Mouse (Mus musculus): Measurements from ENCODE around the gene Intu.

The Intu gene

DNA sequence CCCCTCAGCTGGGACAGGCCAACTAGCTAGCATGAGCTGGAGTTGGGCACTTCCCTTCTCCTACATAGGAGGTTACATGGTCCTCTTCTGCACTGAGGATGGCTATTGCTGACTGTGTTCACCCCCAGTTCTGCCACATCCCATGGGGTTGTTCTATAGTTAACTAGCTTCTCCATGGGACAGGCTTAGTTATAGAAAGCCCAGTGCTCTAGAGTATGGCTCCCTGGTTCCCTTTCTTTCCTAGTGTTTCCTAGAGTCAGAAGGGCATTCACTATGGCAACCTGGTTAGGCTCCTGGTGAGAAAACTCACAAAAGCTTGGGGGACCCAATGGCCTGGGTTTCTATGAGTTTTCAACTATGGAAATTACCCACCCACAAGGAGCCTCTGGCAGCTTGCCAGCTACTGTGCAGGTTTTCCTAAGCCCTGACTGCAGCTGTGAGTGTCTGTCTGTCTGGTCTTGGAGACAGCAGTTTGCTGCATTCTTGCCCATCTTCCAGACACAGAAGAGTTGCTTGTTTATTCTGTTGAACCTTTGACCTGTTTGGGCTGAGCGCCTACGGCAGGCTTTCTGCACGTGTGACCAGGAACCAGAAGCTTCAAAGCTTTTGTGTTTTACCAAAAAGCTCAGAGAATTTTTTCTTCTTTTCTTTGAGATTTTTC, 154.9 kb downstream of the Intu start:
- peak; percentile 12 to 43 for DNase-seq

DNA sequence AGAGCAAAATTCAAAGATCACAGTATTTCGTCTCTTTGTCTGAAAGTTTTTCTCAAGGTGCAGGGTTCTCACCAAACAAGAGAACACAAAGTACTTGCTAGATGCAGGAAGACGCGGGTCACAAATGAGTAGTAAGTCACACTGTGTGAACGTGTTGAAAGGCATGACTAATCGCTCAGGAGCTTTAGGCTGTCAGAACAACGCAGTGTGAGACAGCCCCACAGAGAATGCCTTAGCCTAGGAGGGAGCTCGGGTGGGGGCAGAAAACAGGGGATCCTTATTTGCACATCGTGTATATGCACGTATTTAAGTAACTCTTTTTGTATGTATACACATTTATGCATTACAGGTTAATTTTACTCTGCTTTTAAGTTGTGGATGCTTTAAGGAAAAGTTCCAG, 155.8 kb downstream of the Intu start:
- no peak for DNase-seq

DNA sequence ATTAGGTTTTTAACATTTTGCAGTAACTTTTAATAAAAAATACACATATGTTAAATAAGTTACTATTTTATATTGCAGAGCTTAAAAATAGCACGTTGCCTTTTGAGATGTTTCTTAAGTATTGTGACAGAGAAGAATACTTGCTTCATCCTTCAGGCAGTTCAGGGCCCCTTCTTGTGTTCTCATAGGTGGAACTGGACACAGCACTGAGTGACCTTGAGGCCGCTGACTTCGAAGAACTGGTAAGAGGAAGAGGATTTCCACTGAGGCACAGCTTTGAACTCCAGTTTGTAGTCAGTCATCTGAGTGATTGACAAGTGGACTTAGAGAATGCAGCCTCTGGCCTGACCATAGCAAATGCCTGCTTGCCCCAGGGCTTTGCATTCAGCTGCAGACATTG, 156.5 kb downstream of the Intu start:
- DNase-seq, result no peak

DNA sequence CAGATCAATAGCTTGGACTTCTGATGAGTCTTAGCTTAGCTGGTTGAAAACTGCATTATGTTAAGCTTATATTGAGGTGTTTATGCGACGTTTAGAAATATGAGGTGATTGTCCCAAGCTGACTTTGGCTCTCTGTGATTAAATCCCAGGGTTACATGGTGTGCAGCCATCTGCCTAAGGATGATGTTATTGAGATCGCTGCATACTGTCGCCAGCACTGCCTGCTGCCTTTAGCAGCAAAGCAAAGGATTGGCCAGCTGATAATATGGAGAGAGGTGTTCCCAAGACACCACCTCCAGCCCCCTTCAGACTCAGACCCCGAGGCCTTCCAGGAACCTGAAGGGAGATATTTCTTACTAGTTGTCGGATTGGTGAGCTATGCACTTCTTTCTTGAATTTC, 160.5 kb downstream of the Intu start:
- DNase-seq, result no peak

DNA sequence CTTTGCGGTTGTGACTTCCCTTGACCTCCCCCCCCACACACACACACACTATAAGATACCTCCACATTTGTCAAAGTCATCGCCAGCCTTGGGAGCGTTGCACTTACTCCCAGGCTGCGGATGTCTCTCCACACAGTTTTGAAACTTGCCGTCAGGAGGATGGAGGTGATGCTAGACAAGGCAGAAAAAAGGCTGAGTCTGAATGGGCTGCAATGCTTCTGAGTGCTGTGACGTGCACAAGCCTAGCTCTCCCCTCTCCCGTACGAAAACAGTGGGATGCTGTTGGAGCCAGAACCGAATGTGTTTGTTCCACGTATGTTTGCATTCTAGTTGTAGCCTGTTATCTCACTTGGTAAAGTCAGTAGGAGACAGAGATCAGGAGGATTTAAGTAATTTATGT, 162.3 kb downstream of the Intu start:
- no peak for DNase-seq

DNA sequence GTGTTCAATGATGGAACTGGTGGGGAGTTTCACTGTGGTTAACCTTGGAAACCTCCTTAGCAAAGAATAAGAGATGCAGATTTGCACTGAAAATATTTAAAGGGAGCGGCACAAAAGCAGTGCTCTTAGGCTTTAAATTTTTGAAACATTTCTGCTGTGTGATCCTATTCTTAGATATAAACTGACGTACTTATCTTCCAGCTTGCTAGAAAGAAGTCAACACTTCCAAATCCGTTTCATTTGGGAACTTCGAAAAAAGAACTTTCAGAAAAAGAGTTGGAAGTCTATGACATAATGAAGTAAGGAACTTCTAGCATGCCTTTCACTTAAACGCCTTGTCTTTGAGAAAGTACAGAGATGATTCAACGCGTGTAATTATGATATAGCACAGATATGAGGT, 162.9 kb downstream of the Intu start:
- no peak for DNase-seq

DNA sequence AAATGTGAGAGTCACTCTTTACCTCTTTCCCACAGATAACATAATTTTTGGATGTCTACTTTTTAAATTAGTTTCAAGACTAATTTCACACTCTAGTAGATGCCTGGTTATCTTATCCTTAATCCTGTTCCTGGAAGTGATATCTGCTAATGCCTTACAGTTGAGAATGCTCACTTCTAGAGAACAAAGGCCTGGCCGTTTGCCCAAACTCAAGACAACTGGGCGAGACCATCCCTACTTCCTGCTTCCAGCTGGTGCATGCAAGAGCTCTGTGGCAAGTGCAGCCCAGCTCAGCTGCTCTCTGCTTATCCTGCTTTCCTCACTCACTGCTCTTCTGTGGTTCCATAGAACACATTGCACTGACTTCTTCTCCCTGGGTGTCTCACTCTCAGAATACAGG, 163.4 kb downstream of the Intu start:
- peak; percentile 16 to 42 for DNase-seq

DNA sequence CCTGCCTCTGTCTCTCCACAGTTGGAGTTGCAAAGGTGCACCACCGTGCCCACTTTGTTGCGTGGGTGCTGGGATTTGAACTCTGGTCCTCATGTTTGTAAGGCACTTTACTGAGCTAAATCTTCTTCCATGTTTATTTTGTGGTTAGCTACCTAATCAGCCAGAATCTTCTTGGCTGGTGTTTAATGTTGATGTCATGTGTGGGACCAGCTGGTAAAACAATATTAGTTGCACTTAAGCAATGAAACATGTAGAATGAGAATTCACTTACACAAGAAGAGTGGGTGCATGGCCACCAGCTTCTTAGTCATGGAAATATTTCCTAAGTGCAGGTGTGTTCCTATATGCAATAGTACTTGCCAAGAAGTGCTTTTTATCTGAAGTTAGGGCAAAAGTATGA, 164.1 kb downstream of the Intu start:
- DNase-seq, result no peak

DNA sequence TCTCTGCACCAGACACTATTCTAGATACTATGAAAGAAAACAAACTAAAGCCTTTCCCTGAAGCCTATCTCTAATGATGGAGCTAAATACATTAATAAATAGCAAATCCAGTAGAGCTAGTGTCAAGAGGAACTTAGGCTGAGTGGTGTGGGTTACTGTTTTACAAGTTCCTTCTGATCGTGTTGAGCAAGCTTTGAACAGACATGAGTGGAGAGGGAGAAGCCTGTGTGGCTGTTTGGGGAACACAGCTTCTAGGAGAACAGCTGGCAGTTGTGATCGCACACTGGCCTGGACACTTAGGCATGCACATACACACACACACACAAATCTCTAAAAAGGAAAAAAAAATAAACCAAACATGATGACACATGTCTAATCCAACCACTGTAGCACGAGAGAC, 167.7 kb downstream of the Intu start:
- DNase-seq, result no peak

DNA sequence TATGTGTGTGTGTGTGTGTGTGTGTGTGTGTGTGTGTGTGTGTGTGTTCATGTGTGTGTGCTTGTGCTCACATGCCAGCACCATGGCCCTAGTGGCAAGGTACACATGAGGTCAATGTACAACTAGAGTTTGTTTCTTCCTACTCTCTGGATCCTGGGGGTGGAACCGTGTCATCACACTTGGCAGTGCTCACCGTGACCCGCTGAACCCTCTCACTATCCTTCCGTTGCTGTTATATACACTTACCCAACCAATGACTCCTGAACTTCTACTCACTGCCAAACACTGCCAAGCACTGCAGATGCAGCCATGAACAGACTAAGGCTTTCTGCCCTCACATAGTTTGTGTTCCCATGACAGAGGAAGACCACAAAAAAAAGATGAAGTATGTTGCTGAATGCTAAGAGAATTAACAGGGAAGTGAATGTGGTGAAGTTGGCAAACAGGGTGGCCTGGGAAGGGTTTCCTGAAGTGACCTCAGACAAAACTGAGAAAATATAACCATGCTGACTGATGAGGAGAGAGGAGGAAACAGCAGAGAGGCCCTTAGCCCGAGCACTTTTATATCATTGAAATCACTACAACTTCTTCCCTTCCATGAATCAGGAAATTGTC, 173.8 kb downstream of the Intu start:
- DNase-seq, result peak; percentile 62 to 64

DNA sequence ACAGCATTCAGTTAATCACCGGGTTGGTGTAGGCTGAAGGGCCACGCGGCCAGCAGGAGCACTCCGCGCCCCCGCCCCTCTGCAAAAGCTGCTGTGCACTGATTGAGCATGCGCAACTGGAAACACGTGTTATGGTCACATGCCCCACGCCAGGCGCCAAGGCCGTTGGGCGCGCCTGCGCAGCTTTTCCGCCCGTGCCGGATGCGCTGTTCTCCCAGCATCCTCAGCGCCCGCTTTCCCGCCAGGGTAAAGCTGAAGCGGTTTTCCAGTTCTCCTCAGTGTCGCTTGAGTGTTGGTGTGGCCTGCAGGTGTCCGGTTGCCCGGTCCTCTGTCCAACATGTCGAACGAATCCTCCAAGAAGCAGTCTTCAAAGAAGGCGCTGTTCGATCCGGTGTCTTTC, 177.6 kb downstream of the Intu start, which contains the start of gene Slc25a31:
TSS of gene Slc25a31 (plus strand) at position 201 of the 400 bp plus-strand sequence.
- no peak for DNase-seq

DNA sequence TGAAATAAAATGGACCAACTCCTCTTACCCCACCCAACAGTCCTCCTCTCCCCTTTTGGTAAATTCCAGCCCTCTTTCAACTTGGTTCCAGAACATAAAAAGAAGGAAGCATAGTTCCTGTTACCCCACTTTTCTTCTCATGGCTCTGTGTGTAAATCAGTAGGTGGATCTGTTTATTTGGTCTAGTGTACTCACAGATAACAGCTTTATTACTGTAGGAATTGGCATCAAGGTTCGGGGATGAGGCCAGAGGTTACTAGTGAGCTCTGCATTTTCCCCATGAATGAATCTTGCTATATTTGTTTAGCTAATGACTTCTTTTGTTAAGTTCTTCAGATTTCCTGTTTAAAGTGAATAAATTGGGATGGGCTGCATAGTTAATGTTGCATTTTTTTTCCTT, 185.0 kb downstream of the Intu start:
- no peak for DNase-seq

DNA sequence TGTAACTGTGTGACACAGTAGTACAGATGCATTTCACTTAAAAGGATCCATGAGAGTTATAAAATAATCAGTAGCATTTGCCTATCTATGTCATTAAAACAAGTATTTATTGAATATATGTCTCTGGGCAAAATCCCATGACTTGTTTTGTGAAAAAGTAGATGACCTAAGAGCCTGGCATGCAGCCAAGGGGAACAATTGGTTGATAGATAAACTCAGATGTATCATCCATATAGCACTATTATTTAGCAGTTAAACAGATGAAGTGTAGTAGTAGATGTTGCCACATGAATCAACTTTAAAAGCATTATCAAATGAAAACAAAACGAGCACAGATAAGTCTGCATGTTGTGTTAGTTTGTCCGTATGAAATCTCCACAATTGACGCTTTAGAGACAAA, 187.9 kb downstream of the Intu start:
- DNase-seq, result no peak

DNA sequence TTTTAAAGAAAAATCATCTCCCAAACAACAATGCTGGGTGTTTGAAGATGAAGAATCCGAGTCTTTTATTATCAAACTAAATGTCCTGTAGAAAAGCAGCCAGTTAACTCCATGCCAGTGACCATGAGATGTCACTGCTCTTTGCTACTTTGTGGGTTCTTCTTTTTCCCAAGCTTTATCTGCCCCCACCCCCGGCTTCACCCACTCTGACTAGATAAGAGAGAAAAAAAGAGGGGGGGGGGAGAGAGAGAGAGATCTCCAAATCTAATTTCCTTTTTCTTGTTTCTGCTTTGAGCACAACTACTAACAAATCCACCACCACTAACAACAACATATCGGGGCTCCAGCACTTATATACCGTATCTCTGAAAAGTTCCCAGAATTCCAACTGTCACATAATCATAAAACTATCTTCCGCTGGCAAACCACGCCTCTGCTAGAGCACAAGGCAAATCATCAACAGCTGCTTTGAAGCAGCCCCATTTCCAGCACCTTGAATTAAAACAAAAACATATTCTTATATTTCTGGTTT, 207.4 kb downstream of the Intu start:
- no peak for DNase-seq

DNA sequence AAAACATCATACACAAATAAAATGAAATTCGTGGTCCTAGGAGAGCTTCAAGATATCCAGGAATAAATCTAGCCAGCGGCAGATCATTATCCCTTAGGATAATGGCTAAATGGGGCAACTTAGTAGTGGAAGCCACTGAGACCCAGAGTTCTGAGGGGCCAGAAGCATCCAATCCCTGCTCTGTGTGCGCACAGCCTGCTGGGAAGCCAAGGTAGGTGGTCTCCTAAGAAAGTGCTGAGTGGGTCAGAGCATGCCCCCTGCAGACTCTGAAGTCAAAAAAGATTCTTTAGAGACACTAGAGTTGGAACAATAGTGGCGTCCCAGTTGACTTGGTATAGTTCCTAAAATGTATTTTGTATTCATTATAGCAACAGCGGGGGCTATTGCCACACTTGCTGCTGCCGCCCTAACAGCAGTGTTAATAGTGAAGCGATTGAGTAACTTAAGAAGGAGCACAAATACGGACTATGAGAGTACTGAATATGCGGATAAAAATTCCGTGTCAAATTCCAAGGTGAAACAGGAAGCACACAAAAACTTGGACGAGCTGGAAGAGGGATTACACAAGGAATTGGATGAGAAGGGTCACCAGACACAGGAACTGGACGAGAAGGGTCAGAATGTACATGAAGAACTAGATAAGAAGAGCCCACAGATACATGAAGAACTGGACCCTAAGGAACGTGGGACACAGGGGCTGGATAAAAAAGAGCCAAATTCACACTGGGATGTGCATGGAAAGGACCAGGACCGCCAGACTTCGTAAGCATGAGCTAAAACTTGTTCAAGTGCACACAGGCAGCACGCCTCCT, 213.1 kb downstream of the Intu start, which contains the start of gene Hspa4l:
TSS of gene Hspa4l (plus strand) at position 472 of the 812 bp plus-strand sequence.
- no peak for DNase-seq

DNA sequence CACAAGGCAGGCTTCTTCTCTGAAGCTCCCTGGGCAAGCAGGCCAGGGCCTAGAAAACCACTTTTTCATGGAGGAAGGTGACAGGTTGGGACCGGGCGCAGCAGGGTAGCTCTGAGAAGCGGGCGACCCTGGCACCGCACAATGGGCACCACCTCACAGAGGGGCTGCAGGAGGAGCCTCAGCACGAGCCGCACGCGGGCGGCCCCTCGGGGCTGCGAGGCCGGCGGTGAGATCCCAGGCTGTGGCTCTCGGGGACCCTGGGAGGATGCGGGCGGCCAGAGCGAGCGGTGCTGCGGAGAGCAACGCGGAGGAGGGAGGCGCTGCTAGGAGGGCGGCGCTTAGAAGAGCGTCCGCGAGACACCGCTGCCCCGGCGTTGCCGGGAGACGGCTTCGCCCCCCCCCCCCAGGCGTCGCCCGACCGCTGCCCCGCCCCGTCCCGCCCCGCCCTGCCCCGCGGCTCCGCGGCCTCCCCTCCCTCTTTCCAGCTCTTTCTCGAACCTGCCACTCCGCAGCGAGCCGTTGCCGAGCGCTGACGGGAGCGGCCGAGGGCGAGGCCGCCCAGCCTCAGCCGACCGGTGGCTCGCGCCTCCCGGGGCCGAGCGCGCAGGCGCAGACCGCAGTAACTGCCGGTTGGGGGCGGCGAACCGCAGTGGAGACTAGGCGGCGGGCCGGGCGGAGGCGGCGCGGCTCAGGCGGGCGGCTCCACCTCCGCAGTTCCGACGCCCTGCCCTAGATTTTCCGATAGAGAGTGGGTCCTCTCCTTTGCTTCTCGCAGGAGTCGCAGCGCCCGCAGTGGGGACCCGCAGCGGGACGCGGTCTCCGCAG, 214.0 kb downstream of the Intu start:
- DNase-seq, result peak; percentile 93 to 96

DNA sequence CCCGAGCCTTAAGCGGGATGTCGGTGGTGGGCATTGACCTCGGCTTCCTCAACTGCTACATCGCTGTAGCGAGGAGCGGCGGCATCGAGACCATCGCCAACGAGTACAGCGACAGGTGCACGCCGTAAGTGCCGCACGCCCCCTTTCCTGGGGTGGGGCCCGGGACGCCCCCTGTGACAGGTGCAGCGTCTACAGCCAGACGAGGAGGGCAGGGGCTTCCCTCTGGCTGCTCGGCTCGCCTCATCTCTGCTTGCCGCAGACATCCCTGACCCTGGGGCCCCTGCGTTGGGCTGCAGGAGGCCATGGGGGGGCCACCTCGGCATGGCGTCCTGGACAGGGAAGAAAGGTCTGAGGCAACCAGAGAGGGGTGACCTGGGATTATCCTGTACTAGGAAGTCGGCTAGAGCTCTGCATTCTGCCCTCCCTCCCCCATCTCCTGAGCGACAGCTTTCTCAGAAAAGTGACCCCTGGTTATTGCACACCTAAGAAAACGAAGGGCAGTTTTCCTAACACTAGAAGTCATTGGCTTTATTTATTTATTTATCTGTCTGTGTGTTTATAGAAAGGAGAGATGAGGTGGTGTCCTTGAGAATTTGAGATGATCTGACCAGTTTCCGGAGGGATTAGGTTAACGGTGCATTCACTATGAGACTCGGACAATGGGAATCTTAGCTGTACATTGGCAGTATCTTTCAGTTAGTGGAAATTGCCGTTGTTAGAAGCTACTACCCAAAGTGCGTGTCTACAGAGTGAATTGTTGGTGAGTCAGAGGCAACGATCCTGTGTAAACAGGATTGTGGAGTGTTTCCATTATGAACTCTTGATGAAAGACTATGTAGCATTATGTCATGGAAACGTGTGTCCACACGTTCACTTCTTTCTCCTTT, 214.8 kb downstream of the Intu start:
- DNase-seq, result peak in 1 of 2 experiments; percentile 13

Measured in kidney, postnatal 36 days (tissue).